16 mouse cellular contexts compared by ENCODE assay signal in the genomic region with DNA sequence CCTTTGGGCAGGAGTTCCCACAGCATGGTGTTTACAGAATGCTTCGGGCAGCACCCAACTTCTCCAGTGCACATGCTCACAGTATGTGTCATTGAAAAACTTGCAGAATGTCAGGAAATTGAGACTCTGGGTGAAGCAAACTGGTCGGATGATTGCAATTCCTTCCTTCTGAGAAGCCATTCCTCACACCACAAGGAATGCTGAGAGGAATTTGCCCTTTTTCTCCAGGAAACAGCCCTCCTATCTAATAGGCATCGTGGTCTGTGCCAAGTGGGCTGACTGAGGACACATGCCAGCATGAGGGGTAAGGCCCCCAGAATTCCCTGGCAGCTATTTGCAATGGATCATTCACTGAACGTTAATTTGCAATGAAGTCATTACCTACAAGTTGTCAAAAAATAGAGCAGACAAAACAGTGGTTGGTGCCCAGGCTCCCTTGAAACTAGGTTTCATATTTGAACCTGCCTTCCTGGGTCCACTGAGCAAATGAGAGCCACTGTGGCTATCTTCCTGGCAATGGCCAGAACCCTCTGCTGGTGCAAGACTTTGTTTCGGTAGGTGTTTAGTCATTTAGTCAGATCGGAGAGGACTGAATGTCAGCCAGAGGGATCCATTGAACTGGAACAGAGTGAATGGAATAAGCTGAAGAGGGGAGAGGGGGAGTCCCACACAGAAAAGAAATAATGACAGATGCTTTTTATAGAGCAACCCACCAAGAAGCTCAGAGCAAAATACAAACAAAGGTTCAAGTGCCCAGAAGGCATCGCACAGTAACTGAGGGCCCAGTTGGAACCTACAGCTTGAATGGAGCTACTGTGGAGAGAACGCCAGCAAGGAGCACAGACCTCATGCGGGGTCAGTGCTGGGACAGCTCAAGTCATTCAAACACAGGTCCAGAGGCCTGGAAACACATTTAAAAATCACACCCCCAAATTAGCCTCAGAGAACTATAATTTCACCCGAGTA. TPM values are rescaled to one million over a fixed set of nuclear protein-coding genes. Genes with fewer than 3 reads are reported as not detected.
A peak's percentile ranks its signal among the peaks of the same experiment; 100 is the strongest.
DNase-seq lines count a peak whose midpoint lies in the region; ATAC-seq and TF ChIP-seq lines count a peak whose summit lies in the region.
"Had no signal": no experiment of that assay in that cellular context is flagged by ENCODE, and none has a peak within 500 bp of the region (broad histone marks: within the 10 kb centered on the region; RNA-seq: fewer than 3 reads in every experiment).

No protein-coding gene starts in this region.

- no peak overlapping the region for H3K4me3 ChIP-seq in CH12.LX (replicated peaks in 1 of 3; ENCODE audit: low read depth in 2 of 3, low read length in 2 of 3, poor library complexity in 1 of 3)
- H3K4me3 ChIP-seq in embryonic facial prominence, embryonic 15.5 days (replicated peaks) = no peak overlapping the region
- H3K4me3 ChIP-seq: limb, embryonic 12.5 days; megakaryocyte, embryonic 14.5 days had no signal

- TF ChIP-seq EP300 in CH12.LX (IDR thresholded peaks at IDR 0.05; ENCODE audit: low read length) = no peak

- H3K27ac ChIP-seq in CH12.LX (ENCODE audit: insufficient read depth, low read depth) = no peak overlapping the region
- peak overlapping the region; percentile 66 for H3K27ac ChIP-seq in embryonic facial prominence, embryonic 15.5 days (replicated peaks)
- H3K27ac ChIP-seq: limb, embryonic 12.5 days; stomach, postnatal 0 days had no signal

- no peaks in the 10 kb centered on the region for H3K79me2 ChIP-seq in CH12.LX (replicated peaks; ENCODE audit: control insufficient read depth, extremely low read depth, insufficient read depth, poor library complexity, severe bottlenecking)

- DNase-seq in kidney, adult 9 months = peak; percentile 17
- DNase-seq in kidney, postnatal 4 days = no peak
- DNase-seq in CH12.LX (ENCODE audit: extremely low read depth) = peak; percentile 63
- DNase-seq in lung, postnatal 10 days = peak; percentile 59
- DNase-seq in adipocyte (ENCODE audit: low spot score) = no peak
- DNase-seq in thymus, postnatal 0 days (ENCODE audit: low spot score) = no peak
- DNase-seq: heart, postnatal 14 days; kidney, adult 18-20 months had no signal

- 47% methylated on average over 10 of the region's 10 CpGs for WGBS in embryonic facial prominence, embryonic 15.5 days

- TF ChIP-seq POLR2A in CH12.LX (IDR thresholded peaks at IDR 0.05; ENCODE audit: low read depth, low read length) = no peak

- in situ Hi-C loops in CH12.LX (cut with MboI; ENCODE audit: low pct_ligation_motif_present, low pct_unique_long_range_greater_than_20kb, low sequenced_read_pairs) = no loop called here

- no peaks in the 10 kb centered on the region for H3K36me3 ChIP-seq in CH12.LX (replicated peaks in 1 of 2; ENCODE audit: control insufficient read depth in 1 of 2, insufficient read depth in 1 of 2, low read length in 1 of 2)
- no peaks in the 10 kb centered on the region for H3K36me3 ChIP-seq in embryonic facial prominence, embryonic 15.5 days
- H3K36me3 ChIP-seq: limb, embryonic 12.5 days had no signal

- H3K27me3 ChIP-seq in CH12.LX (replicated peaks) = no peaks in the 10 kb centered on the region
- H3K27me3 ChIP-seq in embryonic facial prominence, embryonic 15.5 days = no peaks in the 10 kb centered on the region
- H3K27me3 ChIP-seq: limb, embryonic 12.5 days had no signal

- peak overlapping the region; percentile 23; the same call in 1 of the 2 replicates for H3K4me2 ChIP-seq in CH12.LX (ENCODE audit: insufficient read depth, low read depth, poor library complexity, severe bottlenecking)
- H3K4me2 ChIP-seq in embryonic facial prominence, embryonic 15.5 days (replicated peaks) = no peak overlapping the region
- H3K4me2 ChIP-seq: limb, embryonic 12.5 days had no signal

- H3K4me1 ChIP-seq in CH12.LX (ENCODE audit: control insufficient read depth in 1 of 2, insufficient read depth in 2 of 2) = peaks cover 0 to 19% of the 10 kb centered on the region in 2 experiments; a peak in 2 of 4 replicates
- H3K4me1 ChIP-seq in embryonic facial prominence, embryonic 15.5 days = peaks cover 10% of the 10 kb centered on the region

- no peak for TF ChIP-seq RAD21 in CH12.LX (IDR thresholded peaks at IDR 0.05; ENCODE audit: low read depth, low read length)

- no peaks in the 10 kb centered on the region for H3K9me3 ChIP-seq in CH12.LX (replicated peaks; ENCODE audit: low read length)
- no peaks in the 10 kb centered on the region for H3K9me3 ChIP-seq in embryonic facial prominence, embryonic 15.5 days (replicated peaks)
- H3K9me3 ChIP-seq: limb, embryonic 12.5 days; megakaryocyte, embryonic 14.5 days had no signal

- no peak for ATAC-seq in embryonic facial prominence, embryonic 15.5 days (ENCODE audit: insufficient number of reproducible peaks, low FRiP score, low TSS enrichment, low read depth)
- ATAC-seq: activated CD4-positive, CD25-positive, alpha-beta regulatory T cell, adult 4 months had no signal

- dilution Hi-C loops in CH12.LX (cut with MboI; ENCODE audit: extremely low pct_ligation_motif_present, extremely low pct_unique_long_range_greater_than_20kb, low sequenced_read_pairs) = no loop called here

- H3K9ac ChIP-seq in CH12.LX (ENCODE audit: insufficient read depth, low read depth) = no peak overlapping the region
- H3K9ac ChIP-seq in embryonic facial prominence, embryonic 15.5 days = no peak overlapping the region
- H3K9ac ChIP-seq: limb, embryonic 12.5 days had no signal

- no peak for TF ChIP-seq CTCF in CH12.LX (conservative IDR thresholded peaks at IDR 0.05 in 1 of 2, IDR thresholded peaks at IDR 0.05 in 1 of 2; ENCODE audit: low read depth in 2 of 2, low read length in 2 of 2)

TF ChIP-seq in CH12.LX, 34 proteins besides CTCF, POLR2A, EP300 and RAD21:
- TF ChIP-seq ZNF384 (IDR thresholded peaks at IDR 0.05; ENCODE audit: low read depth, low read length) = no peak
- TF ChIP-seq SIN3A (IDR thresholded peaks at IDR 0.05; ENCODE audit: low read length) = no peak
- 0 out of 2 replicates have a peak, but pooled peaks have one; percentile 34 for TF ChIP-seq ETS1 (conservative IDR thresholded peaks at IDR 0.05; ENCODE audit: low read depth, low read length)
- TF ChIP-seq IRF4 (IDR thresholded peaks at IDR 0.05; ENCODE audit: low read depth, low read length) = peak; percentile 51; the same call in 1 of the 2 replicates
- peak; percentile 51; the same call in 1 of the 2 replicates for TF ChIP-seq MEF2A (IDR thresholded peaks at IDR 0.05; ENCODE audit: borderline replicate concordance, low read depth, low read length)

RNA-seq across cellular contexts. Expression of a gene that starts 2.5 kb away (rescaled TPM):
- total RNA-seq in CH12.LX (2012; rRNA removed) (1.5 TPM in 2 replicates), CH12.LX (2014; rRNA removed) (0.96 and 4.0 TPM in 2 replicates)
- 0.64 and 1.1 TPM in 2 replicates for polyA plus RNA-seq in CH12.LX (2012; ENCODE audit: insufficient read length, low read depth)
- 23.3 TPM in 2 replicates for polyA plus RNA-seq in embryonic facial prominence, embryonic 15.5 days (2015; fragmentation: Nextera tagmentation; extraction: Ambion mirVana)
- 4.7 and 4.9 TPM in 2 replicates for polyA plus RNA-seq in thymus, postnatal 0 days (2015; fragmentation: Nextera tagmentation; extraction: Ambion mirVana)

RNA-seq across cellular contexts. Expression of a gene that starts 14.8 kb away (rescaled TPM):
- total RNA-seq in CH12.LX (2012; rRNA removed) (not detected in 2 replicates), CH12.LX (2014; rRNA removed) (not detected in 2 replicates)
- polyA plus RNA-seq in CH12.LX (2012; ENCODE audit: insufficient read length, low read depth) = not detected in 2 replicates
- polyA plus RNA-seq in embryonic facial prominence, embryonic 15.5 days (2015; fragmentation: Nextera tagmentation; extraction: Ambion mirVana) = not detected in 2 replicates
- not detected in 2 replicates for polyA plus RNA-seq in thymus, postnatal 0 days (2015; fragmentation: Nextera tagmentation; extraction: Ambion mirVana)
- total RNA-seq: common myeloid progenitor, adult 5-6 weeks; ES-E14 had no signal
- polyA plus RNA-seq: activated CD4-positive, CD25-positive, alpha-beta regulatory T cell, adult 4 months; gonadal fat pad, adult 2 months; limb, embryonic 12.5 days; stomach, postnatal 0 days had no signal

RNA-seq across cellular contexts. Expression of a gene that starts 37.2 kb away (rescaled TPM):
- total RNA-seq in CH12.LX (2012; rRNA removed) = 173 and 243 TPM in 2 replicates
- total RNA-seq in CH12.LX (2014; rRNA removed) = 33.9 and 49.0 TPM in 2 replicates
- 8.3 and 8.8 TPM in 2 replicates for polyA plus RNA-seq in CH12.LX (2012; ENCODE audit: insufficient read length, low read depth)
- 23.1 and 26.3 TPM in 2 replicates for polyA plus RNA-seq in embryonic facial prominence, embryonic 15.5 days (2015; fragmentation: Nextera tagmentation; extraction: Ambion mirVana)
- 18.5 and 18.7 TPM in 2 replicates for polyA plus RNA-seq in thymus, postnatal 0 days (2015; fragmentation: Nextera tagmentation; extraction: Ambion mirVana)

Comparison
In these comparisons a context has a peak if more than half of its experiments do, and no peak if none do; other contexts are left out.
1. DNase-seq: peak in kidney, adult 9 months (single experiment), CH12.LX (single experiment) and lung, postnatal 10 days (single experiment); none in kidney, postnatal 4 days (0 of 2), adipocyte (single experiment) and thymus, postnatal 0 days (single experiment).